Mouse (Mus musculus) kidney, embryonic 15.5 days (tissue): Measurements from ENCODE around the gene Arid5b. TPM values are rescaled to one million over a fixed set of nuclear protein-coding genes. Genes with fewer than 3 reads are reported as not detected.

Experiments used
- ATAC-seq: fragments of 200-750 bp; cut with Nextera tagmentation; replicated peaks from 2 replicates; pipeline ENCODE4 v1.8.0; 2017; ENCODE audit warnings: moderate TSS enrichment; ENCODE audit not compliant: low FRiP score
- H3K27ac ChIP-seq: fragments of 300-500 bp; sonication (generic); 2 replicates; pipeline ENCODE4 v1.5.1; 2015; ENCODE audit warnings: mild to moderate bottlenecking, inconsistent platforms
- H3K27me3 ChIP-seq: fragments of 300-500 bp; sonication (generic); 2 replicates; pipeline ENCODE4 v1.6.1; 2015; ENCODE audit warnings: inconsistent platforms
- H3K36me3 ChIP-seq: fragments of 300-500 bp; sonication (generic); 2 replicates; pipeline ENCODE4 v1.6.1; 2015; ENCODE audit warnings: inconsistent platforms
- H3K4me1 ChIP-seq: fragments of 300-500 bp; sonication (generic); 2 replicates; pipeline ENCODE4 v1.6.1; 2015; ENCODE audit warnings: inconsistent platforms
- H3K4me2 ChIP-seq: fragments of 300-500 bp; sonication (generic); 2 replicates; pipeline ENCODE4 v1.6.1; 2015; ENCODE audit warnings: moderate library complexity, mild to moderate bottlenecking, inconsistent platforms
- H3K4me3 ChIP-seq: fragments of 300-500 bp; sonication (generic); replicated peaks from 2 replicates; pipeline ENCODE4 v1.5.1; 2015; ENCODE audit warnings: mild to moderate bottlenecking, inconsistent platforms
- H3K9ac ChIP-seq: fragments of 300-500 bp; sonication (generic); 2 replicates; pipeline ENCODE4 v1.6.1; 2015; ENCODE audit warnings: mild to moderate bottlenecking, inconsistent platforms
- H3K9me3 ChIP-seq: fragments of 300-500 bp; sonication (generic); replicated peaks from 2 replicates; pipeline ENCODE4 v1.6.1; 2016; ENCODE audit warnings: inconsistent platforms
- WGBS: fragments of 180-500 bp; shearing (Covaris S2); methylation state at CpG from one replicate; pipeline ENCODE4 v1.1.7; 2015; ENCODE audit warnings: mixed read lengths; 5-methylcytosine and 5-hydroxymethylcytosine counted together
- polyA plus RNA-seq: library from polyadenylated mRNA; unstranded; fragments of >200 nt; fragmentation: Nextera tagmentation; extraction: Ambion mirVana; gene quantifications from 2 replicates; pipeline ENCODE4 v1.2.1, GENCODE M21; 2015

The Arid5b gene
- polyA plus RNA-seq, 1 experiment from 2014 or later: 38.6 TPM

- Histone ChIP-seq H3K9me3 (no peaks in the 10 kb centered on the region), H3K4me3 (no peak overlapping the region), H3K4me1 (peaks cover 55% of the 10 kb centered on the region), H3K27me3 (no peaks in the 10 kb centered on the region), H3K36me3 (no peaks in the 10 kb centered on the region), H3K27ac (peak overlapping the region; percentile 92), H3K9ac (no peak overlapping the region), H3K4me2 (0 out of 2 replicates have a peak overlapping the region, but pooled peaks have one; percentile 21)
- WGBS: 22% methylated on average over 10 of the region's 10 CpGs
- ATAC-seq: peak; percentile 87
Observed at GRCm38 (mm10) chr10:68165709-68166694, 112.5 kb downstream of the Arid5b start.

- Histone ChIP-seq H3K27ac (peak overlapping the region; percentile 92), H3K27me3 (no peaks in the 10 kb centered on the region), H3K36me3 (peaks cover 2% of the 10 kb centered on the region; the same call in 1 of the 2 replicates), H3K4me1 (peaks cover 55% of the 10 kb centered on the region), H3K4me3 (no peak overlapping the region), H3K4me2 (0 out of 2 replicates have a peak overlapping the region, but pooled peaks have one; percentile 21), H3K9ac (no peak overlapping the region), H3K9me3 (no peaks in the 10 kb centered on the region)
- no peak for ATAC-seq
- WGBS: 68% methylated on average over 8 of the region's 8 CpGs
Observed at GRCm38 (mm10) chr10:68164723-68165706, 113.5 kb downstream of the Arid5b start.

DNA sequence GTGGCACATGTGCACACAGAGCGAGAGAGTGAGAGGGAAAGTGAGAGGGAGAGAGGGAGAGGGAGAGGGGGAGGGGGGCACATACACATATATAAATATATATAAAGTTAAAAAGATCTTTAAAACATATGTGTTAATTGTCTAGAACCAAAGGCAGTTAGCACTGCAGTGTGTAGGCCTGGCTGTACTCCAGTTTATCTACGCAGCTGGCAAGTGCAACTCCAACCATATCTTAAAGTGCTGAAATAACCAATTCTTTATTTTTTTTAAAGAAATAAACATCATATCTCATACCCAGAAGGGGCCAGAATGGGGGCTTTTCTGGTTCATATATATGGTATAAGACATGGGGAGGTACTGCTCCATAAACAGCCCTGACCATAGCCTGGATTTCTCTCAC lies 114.4 kb downstream of the Arid5b start:
- Histone ChIP-seq H3K4me1 (peaks cover 47% of the 10 kb centered on the region), H3K27ac (no peak overlapping the region), H3K27me3 (no peaks in the 10 kb centered on the region), H3K36me3 (peaks cover 6% of the 10 kb centered on the region; the same call in 1 of the 2 replicates), H3K9ac (no peak overlapping the region), H3K9me3 (no peaks in the 10 kb centered on the region), H3K4me3 (no peak overlapping the region), H3K4me2 (no peak overlapping the region)
- WGBS: 81% methylated on average over 2 of the region's 2 CpGs
- ATAC-seq: no peak

- WGBS: 94% methylated on average over 9 of the region's 9 CpGs
- no peak overlapping the region for H3K4me2 ChIP-seq
- H3K9ac ChIP-seq: no peak overlapping the region
- no peak overlapping the region for H3K27ac ChIP-seq
- no peaks in the 10 kb centered on the region for H3K27me3 ChIP-seq
- H3K4me3 ChIP-seq: no peak overlapping the region
- peaks cover 20% of the 10 kb centered on the region; the same call in 1 of the 2 replicates for H3K4me1 ChIP-seq
- H3K9me3 ChIP-seq: no peaks in the 10 kb centered on the region
- ATAC-seq: no peak
- peaks cover 6% of the 10 kb centered on the region; the same call in 1 of the 2 replicates for H3K36me3 ChIP-seq
Observed at GRCm38 (mm10) chr10:68159759-68160158, 118.8 kb downstream of the Arid5b start.

DNA sequence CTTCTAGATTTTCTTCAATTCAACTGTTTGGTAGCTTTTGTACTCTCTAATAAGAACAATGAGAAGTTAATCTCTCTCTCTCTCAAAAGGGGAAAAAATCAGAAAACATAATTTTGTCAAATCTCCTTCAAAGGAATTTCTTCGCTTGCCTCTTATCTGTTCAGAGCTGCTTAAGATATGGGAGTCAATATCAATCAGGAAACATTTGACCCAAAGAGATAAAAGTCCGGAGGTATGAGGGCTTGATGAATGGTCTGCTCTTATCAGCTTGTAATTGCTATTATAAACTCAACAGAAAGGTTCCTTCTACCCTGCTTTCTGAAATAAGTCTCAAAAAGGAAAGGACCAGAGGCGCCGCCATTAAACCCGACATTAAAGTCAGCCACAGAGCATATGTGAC lies 120.0 kb downstream of the Arid5b start:
- 78% methylated on average over 5 of the region's 5 CpGs for WGBS
- Histone ChIP-seq H3K27me3 (no peaks in the 10 kb centered on the region), H3K4me2 (no peak overlapping the region), H3K9ac (no peak overlapping the region), H3K9me3 (no peaks in the 10 kb centered on the region), H3K36me3 (peaks cover 6% of the 10 kb centered on the region; the same call in 1 of the 2 replicates), H3K4me3 (no peak overlapping the region), H3K4me1 (peaks cover 16% of the 10 kb centered on the region; the same call in 1 of the 2 replicates), H3K27ac (no peak overlapping the region)
- no peak for ATAC-seq

- 75% methylated on average over 8 of the region's 8 CpGs for WGBS
- H3K4me1 ChIP-seq: peaks cover 16% of the 10 kb centered on the region; the same call in 1 of the 2 replicates
- H3K27ac ChIP-seq: no peak overlapping the region
- peaks cover 6% of the 10 kb centered on the region; the same call in 1 of the 2 replicates for H3K36me3 ChIP-seq
- H3K9me3 ChIP-seq: no peaks in the 10 kb centered on the region
- no peak for ATAC-seq
- no peak overlapping the region for H3K4me2 ChIP-seq
- H3K9ac ChIP-seq: no peak overlapping the region
- no peaks in the 10 kb centered on the region for H3K27me3 ChIP-seq
- no peak overlapping the region for H3K4me3 ChIP-seq
Observed at GRCm38 (mm10) chr10:68157511-68157910, 121.0 kb downstream of the Arid5b start.

GRCm38 (mm10) chr10:68156646-68157245 lies 121.8 kb downstream of the Arid5b start:
- Histone ChIP-seq H3K27me3 (no peaks in the 10 kb centered on the region), H3K9me3 (no peaks in the 10 kb centered on the region), H3K4me3 (no peak overlapping the region), H3K4me1 (peaks cover 16% of the 10 kb centered on the region; the same call in 1 of the 2 replicates), H3K36me3 (peaks cover 11% of the 10 kb centered on the region; the same call in 1 of the 2 replicates), H3K27ac (no peak overlapping the region), H3K9ac (no peak overlapping the region), H3K4me2 (no peak overlapping the region)
- WGBS: 50% methylated on average over 10 of the region's 10 CpGs
- ATAC-seq: no peak

DNA sequence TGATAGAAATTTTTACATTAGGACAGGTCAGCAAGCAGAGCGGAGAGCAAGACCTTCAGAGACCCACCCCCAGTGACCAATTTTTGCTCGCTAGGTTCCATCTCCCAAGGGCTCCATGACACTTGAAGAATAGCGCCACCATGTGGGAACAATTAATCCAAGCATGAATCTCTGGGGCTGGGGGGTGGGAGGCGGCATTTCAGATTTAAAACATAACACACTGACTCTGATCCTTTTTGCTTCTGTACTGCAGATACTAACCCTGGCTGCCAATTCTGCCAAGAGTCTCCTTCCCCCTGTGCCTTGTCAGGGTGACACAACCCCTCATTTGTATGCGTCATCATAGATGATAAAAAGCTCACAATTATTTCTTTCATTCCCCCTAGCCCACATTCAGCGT lies 122.4 kb downstream of the Arid5b start:
- WGBS: 87% methylated on average over 6 of the region's 6 CpGs
- no peak overlapping the region for H3K4me3 ChIP-seq
- no peak overlapping the region for H3K4me2 ChIP-seq
- no peak for ATAC-seq
- H3K9me3 ChIP-seq: no peaks in the 10 kb centered on the region
- H3K4me1 ChIP-seq: peaks cover 16% of the 10 kb centered on the region; the same call in 1 of the 2 replicates
- no peak overlapping the region for H3K9ac ChIP-seq
- no peaks in the 10 kb centered on the region for H3K27me3 ChIP-seq
- H3K27ac ChIP-seq: no peak overlapping the region
- H3K36me3 ChIP-seq: peaks cover 16% of the 10 kb centered on the region; the same call in 1 of the 2 replicates

DNA sequence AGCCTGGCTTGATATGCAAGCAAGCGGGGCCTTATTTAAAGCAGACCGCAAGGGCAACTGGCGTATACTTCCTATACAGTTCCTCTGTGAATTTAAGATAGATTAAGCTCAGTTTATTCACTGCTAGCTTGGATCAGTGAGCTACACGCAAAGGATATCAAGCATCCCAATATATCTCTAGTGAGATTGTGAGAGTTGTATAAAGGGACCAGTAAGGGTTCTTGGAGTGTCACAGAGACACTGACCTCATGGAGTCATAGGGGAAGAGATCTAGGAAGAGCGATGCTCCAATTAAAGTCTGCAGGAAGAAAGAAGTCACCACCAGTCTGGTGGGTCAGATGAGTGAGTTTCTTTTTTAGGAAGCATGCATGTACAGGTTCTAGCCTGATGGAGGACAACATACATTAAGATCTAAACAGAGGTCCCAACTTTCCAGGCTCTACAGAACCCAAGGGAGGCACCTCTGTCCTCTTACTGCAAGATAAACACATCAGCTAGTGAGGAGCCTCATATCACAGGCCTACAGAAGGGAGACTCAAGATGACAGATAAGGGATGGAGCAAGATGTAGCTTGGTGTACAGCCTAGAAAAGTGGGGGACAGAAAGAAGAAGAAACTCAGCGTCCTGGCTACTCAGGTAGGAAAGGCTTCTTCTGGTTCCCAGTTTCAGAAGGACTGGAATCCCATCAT lies 123.0 kb downstream of the Arid5b start:
- H3K36me3 ChIP-seq: peaks cover 16% of the 10 kb centered on the region; the same call in 1 of the 2 replicates
- H3K4me3 ChIP-seq: no peak overlapping the region
- no peak overlapping the region for H3K27ac ChIP-seq
- no peak overlapping the region for H3K9ac ChIP-seq
- H3K4me2 ChIP-seq: no peak overlapping the region
- WGBS: 93% methylated on average over 6 of the region's 6 CpGs
- peaks cover 16% of the 10 kb centered on the region; the same call in 1 of the 2 replicates for H3K4me1 ChIP-seq
- H3K9me3 ChIP-seq: no peaks in the 10 kb centered on the region
- no peaks in the 10 kb centered on the region for H3K27me3 ChIP-seq
- peak; percentile 85; the same call in 1 of the 2 replicates for ATAC-seq

- WGBS: 84% methylated on average over 14 of the region's 14 CpGs
- Histone ChIP-seq H3K9ac (no peak overlapping the region), H3K27ac (no peak overlapping the region), H3K4me3 (no peak overlapping the region), H3K9me3 (no peaks in the 10 kb centered on the region), H3K36me3 (peaks cover 11% of the 10 kb centered on the region), H3K27me3 (no peaks in the 10 kb centered on the region), H3K4me2 (no peak overlapping the region), H3K4me1 (peaks cover 16% of the 10 kb centered on the region; the same call in 1 of the 2 replicates)
- no peak for ATAC-seq
Observed at GRCm38 (mm10) chr10:68154046-68154765, 124.3 kb downstream of the Arid5b start.
